Mouse (Mus musculus): ENCODE data around the gene Otc. TPM values are rescaled to one million over a fixed set of nuclear protein-coding genes. Genes with fewer than 3 reads are reported as not detected.

Otc gene
- not detected for polyA plus RNA-seq (2012; fragmentation: generic; extraction: Trizol)

GRCm38 (mm10) chrX:10251852-10252504, at the start of gene Otc:
Gene Otc, plus strand, starts transcription at chrX:10252305.

GRCm38 (mm10) chrX:10216410-10216949, 35.6 kb upstream of the Otc start, which contains the start of gene Rpgr:
Gene Rpgr, minus strand, starts transcription at chrX:10216920.

Other genes starting within 250 kb of the Otc start
- under 1 TPM in 1 of 2 experiments, not detected in 1; 0.60 TPM for gene Srpx, start 134.6 kb upstream of the Otc start, polyA plus RNA-seq (2012; fragmentation: generic; extraction: Trizol)
- gene Rpgr, start 35.4 kb upstream of the Otc start, polyA plus RNA-seq (2012; fragmentation: generic; extraction: Trizol) = under 1 TPM; 0.05 to 0.65 TPM
- gene Tspan7, start 232.9 kb downstream of the Otc start, polyA plus RNA-seq (2012; fragmentation: generic; extraction: Trizol) = 1 to 10 TPM in 1 of 2 experiments, under 1 TPM in 1; 0.64 to 2.5 TPM

All from C3H10T1/2 (cell line).